Mouse (Mus musculus) limb, embryonic 14.5 days (tissue): ENCODE data around the gene Hoxc11. TPM values are rescaled to one million over a fixed set of nuclear protein-coding genes. Genes with fewer than 3 reads are reported as not detected.

Source experiments
- ATAC-seq: fragments of 200-750 bp; cut with Nextera tagmentation; 2 replicates; pipeline ENCODE4 v1.8.0; 2017; ENCODE audit warnings: low read depth, moderate number of reproducible peaks, moderate TSS enrichment; ENCODE audit not compliant: low FRiP score
- DNase-seq: peaks from one replicate; pipeline ENCODE4 v3.0.0-alpha.2; 2015; ENCODE audit warnings: low spot score
- H3K27ac ChIP-seq: fragments of 300-500 bp; sonication (generic); replicated peaks from 2 replicates; pipeline ENCODE4 v1.5.1; 2014; ENCODE audit warnings: low read depth, mild to moderate bottlenecking, low read length, moderate library complexity, mixed read lengths
- H3K27me3 ChIP-seq: fragments of 300-500 bp; sonication (generic); 2 replicates; pipeline ENCODE4 v1.6.1; 2014; ENCODE audit warnings: low read length, mixed read lengths; ENCODE audit not compliant: control insufficient read depth, insufficient read depth
- H3K36me3 ChIP-seq: fragments of 300-500 bp; sonication (generic); 2 replicates; pipeline ENCODE4 v1.6.1; 2014; ENCODE audit warnings: mild to moderate bottlenecking, low read length, moderate library complexity, mixed read lengths; ENCODE audit not compliant: control insufficient read depth, insufficient read depth
- H3K4me1 ChIP-seq: fragments of 300-500 bp; sonication (generic); 2 replicates; pipeline ENCODE4 v1.6.1; 2014; ENCODE audit warnings: antibody characterized with exemption, low read length, mixed read lengths; ENCODE audit not compliant: control insufficient read depth, insufficient read depth
- H3K4me2 ChIP-seq: fragments of 300-500 bp; sonication (generic); replicated peaks from 2 replicates; pipeline ENCODE4 v1.6.1; 2014; ENCODE audit warnings: low read depth, mild to moderate bottlenecking, low read length, moderate library complexity; ENCODE audit not compliant: severe bottlenecking
- H3K4me3 ChIP-seq: fragments of 300-500 bp; sonication (generic); replicated peaks from 2 replicates; pipeline ENCODE4 v1.5.1; 2014; ENCODE audit warnings: low read length
- H3K9ac ChIP-seq: fragments of 300-500 bp; sonication (generic); 2 replicates; pipeline ENCODE4 v1.6.1; 2014; ENCODE audit warnings: mild to moderate bottlenecking, low read depth, low read length, moderate library complexity; ENCODE audit not compliant: severe bottlenecking
- H3K9me3 ChIP-seq: fragments of 300-500 bp; sonication (generic); 2 replicates; pipeline ENCODE4 v1.6.1; 2016; ENCODE audit warnings: low read length; ENCODE audit not compliant: control insufficient read depth
- POLR2A ChIP-seq: fragments of 200-500 bp; IDR thresholded peaks from 2 replicates; pipeline ENCODE4 v1.8.0; 2012; ENCODE audit warnings: inconsistent platforms, mild to moderate bottlenecking, moderate library complexity, borderline replicate concordance; ENCODE audit not compliant: insufficient read depth, insufficient read length; ENCODE audit errors: extremely low read depth
- WGBS: fragments of 180-500 bp; shearing (Covaris S2); extraction: QIAGEN DNeasy Blood & Tissue Kit; methylation state at CpG from one replicate; pipeline ENCODE4 v1.1.7; 2014; 5-methylcytosine and 5-hydroxymethylcytosine counted together
- polyA plus RNA-seq, 2 experiments: library from polyadenylated mRNA; depleted of rRNA in 1 of 2; stranded (reverse) in 1 of 2; unstranded in 1 of 2; fragments of >200 nt; fragmentation: Nextera tagmentation in 1 of 2; extraction: Ambion mirVana in 1 of 2; gene quantifications; 2 replicates each; pipeline versions ENCODE4 v1.2.1 to v1.2.3; 2012 to 2014

Hoxc11 gene
- polyA plus RNA-seq, 2 experiments = 1.4 to 7.6 TPM

DNA sequence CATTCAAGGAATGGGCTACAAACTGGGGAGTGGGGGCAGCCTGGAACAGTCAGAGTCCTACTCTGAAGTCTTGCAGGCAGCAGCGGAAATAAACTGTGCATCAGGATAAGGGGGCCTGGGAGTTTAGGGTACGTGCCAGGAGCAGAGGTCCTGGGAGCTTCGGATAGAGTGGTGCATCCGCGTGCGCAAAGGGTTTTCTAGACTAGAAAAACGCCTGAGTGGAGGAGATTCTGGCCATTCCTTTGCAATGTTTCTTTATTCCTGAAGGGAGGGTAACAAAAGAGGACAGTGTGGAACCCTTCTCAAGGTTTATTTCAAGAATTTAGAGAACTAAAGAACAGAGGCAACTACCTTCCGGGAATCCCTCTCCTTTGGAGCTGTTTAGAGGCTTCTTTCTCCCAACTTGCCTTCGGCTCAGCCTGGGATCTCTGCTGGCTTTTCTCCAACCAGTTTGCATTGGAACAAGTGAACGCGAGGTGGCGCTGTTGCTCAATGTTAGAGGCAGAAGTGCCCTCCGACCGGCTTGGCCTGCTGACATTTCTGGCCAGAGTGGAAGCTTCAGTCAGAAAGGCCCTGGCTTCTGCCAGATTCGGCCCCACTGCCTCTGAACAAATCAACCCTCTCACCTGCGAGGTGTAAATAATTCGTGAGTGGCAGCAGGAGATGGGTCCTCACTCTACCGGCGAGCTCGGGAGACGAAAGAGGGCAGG, 33.1 kb downstream of the Hoxc11 start:
- Histone ChIP-seq H3K9me3 (no peaks in the 10 kb centered on the region), H3K27me3 (peaks cover 96% of the 10 kb centered on the region), H3K4me3 (no peak overlapping the region), H3K4me2 (no peak overlapping the region), H3K4me1 (no peaks in the 10 kb centered on the region), H3K9ac (no peak overlapping the region), H3K27ac (no peak overlapping the region), H3K36me3 (no peaks in the 10 kb centered on the region)
- ATAC-seq = peak; percentile 39; the same call in 1 of the 2 replicates
- 4% methylated on average over 21 of the region's 21 CpGs for WGBS
- TF ChIP-seq POLR2A = no peak
- DNase-seq = peak; percentile 96

- TF ChIP-seq POLR2A = no peak
- WGBS = 41% methylated on average over 5 of the region's 5 CpGs
Measured at GRCm38 (mm10) chr15:102988078-102988477, 33.9 kb downstream of the Hoxc11 start.

GRCm38 (mm10) chr15:102990461-102991397, 36.5 kb downstream of the Hoxc11 start, which contains the start of gene Hoxc8:
Gene Hoxc8, plus strand, starts transcription at chr15:102990607.
- no peak for TF ChIP-seq POLR2A
- 3% methylated on average over 67 of the region's 69 CpGs for WGBS
- H3K27ac ChIP-seq = no peak within 1 kb of the TSS
- ATAC-seq (no peak), DNase-seq (no peak)
- no peaks in the 10 kb centered on the region for H3K4me1 ChIP-seq
- peaks cover 94% of the 10 kb centered on the region for H3K27me3 ChIP-seq
- no peaks in the 10 kb centered on the region for H3K9me3 ChIP-seq
- peak within 1 kb of the TSS; percentile 41; the same call in 1 of the 2 replicates for H3K9ac ChIP-seq
- peak within 1 kb of the TSS; percentile 50 for H3K4me2 ChIP-seq
- no peaks in the 10 kb centered on the region for H3K36me3 ChIP-seq
- peak within 1 kb of the TSS; percentile 34 for H3K4me3 ChIP-seq

More at GRCm38 (mm10) chr15:102988078-102988477, 33.9 kb downstream of the Hoxc11 start:
- Histone ChIP-seq H3K9me3 (no peaks in the 10 kb centered on the region), H3K27ac (no peak overlapping the region), H3K4me1 (no peaks in the 10 kb centered on the region), H3K27me3 (peaks cover 94% of the 10 kb centered on the region), H3K36me3 (no peaks in the 10 kb centered on the region), H3K4me2 (no peak overlapping the region), H3K4me3 (no peak overlapping the region), H3K9ac (no peak overlapping the region)
- DNase-seq (no peak), ATAC-seq (no peak)

- no peak overlapping the region for H3K4me3 ChIP-seq
- H3K27me3 ChIP-seq = peaks cover 94% of the 10 kb centered on the region
- no peak for TF ChIP-seq POLR2A
- ATAC-seq = no peak
- no peak overlapping the region for H3K4me2 ChIP-seq
- no peaks in the 10 kb centered on the region for H3K9me3 ChIP-seq
- no peak for DNase-seq
- H3K27ac ChIP-seq = no peak overlapping the region
- no peak overlapping the region for H3K9ac ChIP-seq
- 18% methylated on average over 7 of the region's 7 CpGs for WGBS
- no peaks in the 10 kb centered on the region for H3K4me1 ChIP-seq
- H3K36me3 ChIP-seq = no peaks in the 10 kb centered on the region
Measured at GRCm38 (mm10) chr15:102991782-102992181, 37.6 kb downstream of the Hoxc11 start.

DNA sequence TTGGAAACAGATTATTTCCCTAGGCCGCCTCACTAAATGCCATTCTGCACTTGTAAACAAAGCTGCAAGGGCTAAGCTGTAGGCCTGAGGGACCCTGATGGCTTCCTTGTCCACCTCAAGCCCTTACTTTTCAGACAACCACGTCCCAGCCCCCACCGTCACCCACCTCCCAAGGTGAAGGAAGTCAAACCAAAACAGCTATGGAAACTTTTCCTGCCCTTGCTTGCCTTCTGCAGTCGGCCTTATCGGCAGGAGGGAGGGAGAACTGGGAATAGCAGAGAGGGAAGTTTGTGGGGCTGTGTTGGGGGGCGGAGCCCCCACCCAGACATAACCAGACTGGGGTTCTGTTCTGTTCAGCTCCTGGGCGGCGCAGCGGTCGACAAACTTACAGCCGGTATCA, 38.0 kb downstream of the Hoxc11 start:
- Histone ChIP-seq H3K36me3 (no peaks in the 10 kb centered on the region), H3K4me2 (no peak overlapping the region), H3K9ac (no peak overlapping the region), H3K4me1 (no peaks in the 10 kb centered on the region), H3K27me3 (peaks cover 92% of the 10 kb centered on the region), H3K4me3 (no peak overlapping the region), H3K9me3 (no peaks in the 10 kb centered on the region), H3K27ac (no peak overlapping the region)
- ATAC-seq = no peak
- 8% methylated on average over 11 of the region's 11 CpGs for WGBS
- TF ChIP-seq POLR2A = no peak
- DNase-seq = no peak
